ENCODE assay signal across 8 mouse cellular contexts in the genomic region with DNA sequence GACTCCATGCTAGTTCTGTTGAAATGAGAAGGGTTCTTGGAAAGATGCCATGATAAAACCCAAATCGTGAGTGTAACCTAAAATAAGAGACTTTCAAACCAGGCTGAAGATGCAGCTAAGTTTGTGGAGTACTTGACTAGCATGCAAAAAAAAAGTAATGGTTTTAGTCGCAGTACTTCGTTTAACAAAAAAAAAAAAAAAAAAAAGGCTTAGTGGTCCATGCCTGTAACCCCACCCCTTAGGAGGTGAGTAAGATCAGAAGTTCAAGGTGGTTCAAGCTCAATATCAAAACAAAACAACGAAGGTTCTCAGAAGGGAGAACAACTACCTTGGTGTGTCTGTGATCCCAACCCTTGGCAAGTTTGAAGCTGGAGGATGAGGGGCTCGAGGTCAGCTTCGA.
DNase-seq lines count a peak whose midpoint lies in the region; ATAC-seq and TF ChIP-seq lines count a peak whose summit lies in the region.

No protein-coding gene starts in this region.

- no peak overlapping the region for H3K4me3 ChIP-seq in left cerebral cortex, adult 2 months
- H3K4me3 ChIP-seq in forebrain, embryonic 12.5 days (replicated peaks), result peak overlapping the region; percentile 21; the same call in 1 of the 2 replicates
- H3K4me3 ChIP-seq in limb, embryonic 11.5 days (ENCODE audit: low read depth, low read length), result peak overlapping the region; percentile 30
- no peak overlapping the region for H3K4me3 ChIP-seq in neural tube, embryonic 14.5 days (ENCODE audit: low read depth, low read length)

- WGBS in forebrain, embryonic 12.5 days, result 55% methylated on average over 6 of the region's 6 CpGs
- WGBS in limb, embryonic 11.5 days, result 52% methylated on average over 6 of the region's 6 CpGs
- WGBS in neural tube, embryonic 14.5 days, result 50% methylated on average over 6 of the region's 6 CpGs

- no peaks in the 10 kb centered on the region for H3K36me3 ChIP-seq in forebrain, embryonic 12.5 days (replicated peaks)
- no peaks in the 10 kb centered on the region for H3K36me3 ChIP-seq in limb, embryonic 11.5 days (ENCODE audit: control insufficient read depth, insufficient read depth, low read length)
- no peaks in the 10 kb centered on the region for H3K36me3 ChIP-seq in neural tube, embryonic 14.5 days (ENCODE audit: control insufficient read depth, insufficient read depth, low read length)

- peak overlapping the region; percentile 47; the same call in 1 of the 2 replicates for H3K27ac ChIP-seq in left cerebral cortex, adult 2 months
- no peak overlapping the region for H3K27ac ChIP-seq in forebrain, embryonic 12.5 days
- no peak overlapping the region for H3K27ac ChIP-seq in limb, embryonic 11.5 days (replicated peaks; ENCODE audit: low read depth, low read length)
- H3K27ac ChIP-seq in neural tube, embryonic 14.5 days (ENCODE audit: low read depth, low read length), result no peak overlapping the region

- peaks cover 36% of the 10 kb centered on the region for H3K27me3 ChIP-seq in forebrain, embryonic 12.5 days
- no peaks in the 10 kb centered on the region for H3K27me3 ChIP-seq in limb, embryonic 11.5 days (ENCODE audit: control insufficient read depth, insufficient read depth, low read length)
- H3K27me3 ChIP-seq in neural tube, embryonic 14.5 days (ENCODE audit: control insufficient read depth, insufficient read depth, low read length), result no peaks in the 10 kb centered on the region

- no peak for DNase-seq in left cerebral cortex, adult 2 months (ENCODE audit: extremely low spot score in 1 of 2, low spot score in 2 of 2)
- no peak for DNase-seq in left cerebral cortex, postnatal 4 days
- no peak for DNase-seq in limb, embryonic 11.5 days (ENCODE audit: low spot score)
- no peak for DNase-seq in cerebellum, postnatal 14 days
- DNase-seq in adrenal gland, postnatal 10 days, result no peak
- no peak for DNase-seq in embryo, embryonic 9.5 days (ENCODE audit: extremely low spot score)

- ATAC-seq in forebrain, embryonic 12.5 days (ENCODE audit: low FRiP score), result no peak
- no peak for ATAC-seq in limb, embryonic 11.5 days (ENCODE audit: insufficient number of reproducible peaks, low FRiP score, low TSS enrichment, low read depth)
- ATAC-seq in neural tube, embryonic 14.5 days (ENCODE audit: low read depth), result no peak

- intact Hi-C loops in left cerebral cortex, adult 2 months (cut with DNase I), result no loop called here
- intact Hi-C loops in left cerebral cortex, postnatal 4 days (cut with DNase I), result loop anchor here (5.0 kb wide), 1 partner anchor 216 kb away; no protein-coding TSS in a partner anchor

- H3K4me2 ChIP-seq in forebrain, embryonic 12.5 days, result peak overlapping the region; percentile 47
- peak overlapping the region; percentile 42 for H3K4me2 ChIP-seq in limb, embryonic 11.5 days (ENCODE audit: low read depth, severe bottlenecking)
- peak overlapping the region; percentile 33; the same call in 1 of the 2 replicates for H3K4me2 ChIP-seq in neural tube, embryonic 14.5 days (ENCODE audit: low read depth, low read length)

- no peaks in the 10 kb centered on the region for H3K9me3 ChIP-seq in forebrain, embryonic 12.5 days
- no peaks in the 10 kb centered on the region for H3K9me3 ChIP-seq in limb, embryonic 11.5 days (ENCODE audit: control insufficient read depth, low read length)
- no peaks in the 10 kb centered on the region for H3K9me3 ChIP-seq in neural tube, embryonic 14.5 days (ENCODE audit: control insufficient read depth, low read length)

- no peak for TF ChIP-seq CTCF in left cerebral cortex, adult 2 months (IDR thresholded peaks at IDR 0.05)

- no peak overlapping the region for H3K9ac ChIP-seq in forebrain, embryonic 12.5 days
- no peak overlapping the region for H3K9ac ChIP-seq in limb, embryonic 11.5 days (ENCODE audit: low read length)
- no peak overlapping the region for H3K9ac ChIP-seq in neural tube, embryonic 14.5 days (replicated peaks; ENCODE audit: low read depth, low read length)

- H3K4me1 ChIP-seq in forebrain, embryonic 12.5 days, result peaks cover 37% of the 10 kb centered on the region
- peaks cover 16% of the 10 kb centered on the region for H3K4me1 ChIP-seq in limb, embryonic 11.5 days (ENCODE audit: control insufficient read depth, insufficient read depth, low read length)
- peaks cover 11% of the 10 kb centered on the region for H3K4me1 ChIP-seq in neural tube, embryonic 14.5 days (ENCODE audit: control insufficient read depth, insufficient read depth, low read length)

Comparison
In these comparisons a context has a peak if more than half of its experiments do, and no peak if none do; other contexts are left out.
1. H3K4me3 ChIP-seq: peak in forebrain, embryonic 12.5 days (single experiment) and limb, embryonic 11.5 days (single experiment); none in left cerebral cortex, adult 2 months (single experiment) and neural tube, embryonic 14.5 days (single experiment).
2. Peak in every context shown above with its lines, with median percentiles within 50 percentile points of each other: H3K4me2 ChIP-seq.